Mouse (Mus musculus): ENCODE data around the gene Sorcs2. TPM values are rescaled to one million over a fixed set of nuclear protein-coding genes. Genes with fewer than 3 reads are reported as not detected.

The Sorcs2 gene
- polyA plus RNA-seq, 1 experiment from 2014 or later: 7.3 TPM

- WGBS: 78% methylated on average over 5 of the region's 5 CpGs
- no peak for ATAC-seq (replicated peaks)
- no peak overlapping the region for H3K9ac ChIP-seq (replicated peaks)
- no peaks in the 10 kb centered on the region for H3K9me3 ChIP-seq
- no peak overlapping the region for H3K4me3 ChIP-seq
- H3K4me1 ChIP-seq: peaks cover 15% of the 10 kb centered on the region
- H3K27ac ChIP-seq (replicated peaks): no peak overlapping the region
- H3K36me3 ChIP-seq: no peaks in the 10 kb centered on the region
- no peaks in the 10 kb centered on the region for H3K27me3 ChIP-seq
- H3K4me2 ChIP-seq (replicated peaks): no peak overlapping the region
Measured at GRCm38 (mm10) chr5:36086931-36087330, 311.0 kb downstream of the Sorcs2 start.

GRCm38 (mm10) chr5:36085621-36086020 is 312.3 kb downstream of the Sorcs2 start:
- no peaks in the 10 kb centered on the region for H3K36me3 ChIP-seq
- no peak overlapping the region for H3K4me3 ChIP-seq
- no peak for ATAC-seq (replicated peaks)
- 81% methylated on average over 4 of the region's 4 CpGs for WGBS
- no peak overlapping the region for H3K4me2 ChIP-seq (replicated peaks)
- no peaks in the 10 kb centered on the region for H3K27me3 ChIP-seq
- peaks cover 15% of the 10 kb centered on the region for H3K4me1 ChIP-seq
- no peak overlapping the region for H3K9ac ChIP-seq (replicated peaks)
- no peak overlapping the region for H3K27ac ChIP-seq (replicated peaks)
- no peaks in the 10 kb centered on the region for H3K9me3 ChIP-seq

- H3K36me3 ChIP-seq: no peaks in the 10 kb centered on the region
- H3K9me3 ChIP-seq: no peaks in the 10 kb centered on the region
- H3K4me2 ChIP-seq (replicated peaks): no peak overlapping the region
- ATAC-seq (replicated peaks): no peak
- no peak overlapping the region for H3K4me3 ChIP-seq
- H3K9ac ChIP-seq (replicated peaks): no peak overlapping the region
- H3K27ac ChIP-seq (replicated peaks): no peak overlapping the region
- WGBS: 80% methylated on average over 9 of the region's 9 CpGs
- H3K4me1 ChIP-seq: peaks cover 15% of the 10 kb centered on the region
- no peaks in the 10 kb centered on the region for H3K27me3 ChIP-seq
Measured at GRCm38 (mm10) chr5:36083869-36084565, 313.9 kb downstream of the Sorcs2 start.

GRCm38 (mm10) chr5:36081021-36081420 is 316.9 kb downstream of the Sorcs2 start:
- WGBS: 59% methylated on average over 8 of the region's 8 CpGs
- H3K4me2 ChIP-seq (replicated peaks): no peak overlapping the region
- ATAC-seq (replicated peaks): no peak

GRCm38 (mm10) chr5:36075172-36076074 is 322.5 kb downstream of the Sorcs2 start:
- Histone ChIP-seq H3K27ac (replicated peaks) (no peak overlapping the region; the same call in 1 of the 2 replicates), H3K9ac (replicated peaks) (no peak overlapping the region), H3K27me3 (no peaks in the 10 kb centered on the region), H3K4me2 (replicated peaks) (no peak overlapping the region), H3K4me3 (no peak overlapping the region), H3K9me3 (no peaks in the 10 kb centered on the region), H3K4me1 (no peaks in the 10 kb centered on the region), H3K36me3 (no peaks in the 10 kb centered on the region)
- WGBS: 48% methylated on average over 5 of the region's 5 CpGs
- no peak for ATAC-seq (replicated peaks)

More at GRCm38 (mm10) chr5:36081021-36081420, 316.9 kb downstream of the Sorcs2 start:
- Histone ChIP-seq H3K27me3 (no peaks in the 10 kb centered on the region), H3K36me3 (no peaks in the 10 kb centered on the region), H3K9ac (replicated peaks) (no peak overlapping the region), H3K27ac (replicated peaks) (no peak overlapping the region), H3K4me1 (peaks cover 15% of the 10 kb centered on the region), H3K4me3 (no peak overlapping the region), H3K9me3 (no peaks in the 10 kb centered on the region)

- peak; percentile 41 for ATAC-seq (replicated peaks)
- H3K9me3 ChIP-seq: no peaks in the 10 kb centered on the region
- no peak overlapping the region for H3K9ac ChIP-seq (replicated peaks)
- peaks cover 17% of the 10 kb centered on the region for H3K4me1 ChIP-seq
- H3K4me3 ChIP-seq: no peak overlapping the region
- H3K27ac ChIP-seq (replicated peaks): 0 out of 2 replicates have a peak overlapping the region, but pooled peaks have one; percentile 15
- no peaks in the 10 kb centered on the region for H3K27me3 ChIP-seq
- no peak overlapping the region for H3K4me2 ChIP-seq (replicated peaks)
- no peaks in the 10 kb centered on the region for H3K36me3 ChIP-seq
- 34% methylated on average over 6 of the region's 6 CpGs for WGBS
Measured at GRCm38 (mm10) chr5:36069503-36070360, 328.2 kb downstream of the Sorcs2 start.

- no peak for ATAC-seq (replicated peaks)
- Histone ChIP-seq H3K4me3 (no peak overlapping the region), H3K9me3 (no peaks in the 10 kb centered on the region), H3K4me1 (peaks cover 17% of the 10 kb centered on the region), H3K9ac (replicated peaks) (no peak overlapping the region), H3K27me3 (no peaks in the 10 kb centered on the region), H3K4me2 (replicated peaks) (no peak overlapping the region), H3K36me3 (no peaks in the 10 kb centered on the region), H3K27ac (replicated peaks) (no peak overlapping the region)
- WGBS: 9% methylated on average over 8 of the region's 8 CpGs
Measured at GRCm38 (mm10) chr5:36067651-36068181, 330.2 kb downstream of the Sorcs2 start.

GRCm38 (mm10) chr5:36057804-36058322 is 340.1 kb downstream of the Sorcs2 start:
- 93% methylated on average over 14 of the region's 14 CpGs for WGBS
- no peaks in the 10 kb centered on the region for H3K4me1 ChIP-seq
- no peak for ATAC-seq (replicated peaks)
- no peaks in the 10 kb centered on the region for H3K27me3 ChIP-seq
- no peak overlapping the region for H3K9ac ChIP-seq (replicated peaks)
- H3K9me3 ChIP-seq: no peaks in the 10 kb centered on the region
- H3K4me2 ChIP-seq (replicated peaks): no peak overlapping the region
- H3K27ac ChIP-seq (replicated peaks): no peak overlapping the region
- no peak overlapping the region for H3K4me3 ChIP-seq
- H3K36me3 ChIP-seq: no peaks in the 10 kb centered on the region

GRCm38 (mm10) chr5:36056921-36057320 is 341.0 kb downstream of the Sorcs2 start:
- no peak for ATAC-seq (replicated peaks)
- H3K9ac ChIP-seq (replicated peaks): no peak overlapping the region
- H3K9me3 ChIP-seq: no peaks in the 10 kb centered on the region
- no peak overlapping the region for H3K27ac ChIP-seq (replicated peaks)
- H3K27me3 ChIP-seq: no peaks in the 10 kb centered on the region
- no peaks in the 10 kb centered on the region for H3K4me1 ChIP-seq
- no peak overlapping the region for H3K4me3 ChIP-seq
- no peaks in the 10 kb centered on the region for H3K36me3 ChIP-seq
- H3K4me2 ChIP-seq (replicated peaks): no peak overlapping the region
- WGBS: 84% methylated on average over 2 of the region's 2 CpGs

GRCm38 (mm10) chr5:36055876-36056275 is 342.1 kb downstream of the Sorcs2 start:
- H3K27me3 ChIP-seq: no peaks in the 10 kb centered on the region
- no peaks in the 10 kb centered on the region for H3K9me3 ChIP-seq
- H3K4me3 ChIP-seq: no peak overlapping the region
- H3K4me1 ChIP-seq: no peaks in the 10 kb centered on the region
- WGBS: 84% methylated on average over 14 of the region's 14 CpGs
- H3K4me2 ChIP-seq (replicated peaks): no peak overlapping the region
- H3K9ac ChIP-seq (replicated peaks): no peak overlapping the region
- no peak for ATAC-seq (replicated peaks)
- H3K36me3 ChIP-seq: no peaks in the 10 kb centered on the region
- no peak overlapping the region for H3K27ac ChIP-seq (replicated peaks)

GRCm38 (mm10) chr5:36054498-36054897 is 343.4 kb downstream of the Sorcs2 start:
- 72% methylated on average over 3 of the region's 3 CpGs for WGBS
- Histone ChIP-seq H3K27me3 (no peaks in the 10 kb centered on the region), H3K36me3 (no peaks in the 10 kb centered on the region), H3K9me3 (no peaks in the 10 kb centered on the region), H3K4me2 (replicated peaks) (no peak overlapping the region), H3K4me3 (no peak overlapping the region), H3K4me1 (no peaks in the 10 kb centered on the region), H3K27ac (replicated peaks) (no peak overlapping the region), H3K9ac (replicated peaks) (no peak overlapping the region)
- no peak for ATAC-seq (replicated peaks)
